Mouse (Mus musculus): Measurements from ENCODE around the gene Tmem235.

DNA sequence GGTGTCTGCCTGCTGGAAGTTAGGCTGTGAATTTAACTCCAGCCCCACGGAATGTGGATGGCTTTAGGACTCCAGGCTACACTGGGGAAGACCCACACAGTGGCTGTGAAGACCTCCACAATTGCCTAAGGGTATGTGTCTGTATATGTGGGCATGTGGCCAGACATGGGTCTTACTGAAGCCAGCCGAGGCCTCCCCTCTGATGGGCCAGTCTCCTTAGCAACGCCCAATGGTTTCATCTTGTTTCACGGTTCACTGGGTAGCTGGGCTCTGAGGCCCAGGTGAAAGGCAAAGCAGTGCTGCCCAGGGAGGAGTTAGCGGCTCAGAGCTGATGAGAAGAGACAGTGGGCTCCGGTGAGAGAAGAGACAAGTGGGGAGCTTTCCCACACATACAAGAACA lies 5.4 kb downstream of the Tmem235 start:
- TF ChIP-seq CTCF (IDR thresholded peaks at IDR 0.05; ENCODE audit: low read depth, low read length) (no peak), POLR2A (IDR thresholded peaks at IDR 0.05; ENCODE audit: extremely low read depth, insufficient read depth, low read length) (no peak)
